Mouse (Mus musculus): ENCODE measurements around the gene Ccr7.

Gene Ccr7

DNA sequence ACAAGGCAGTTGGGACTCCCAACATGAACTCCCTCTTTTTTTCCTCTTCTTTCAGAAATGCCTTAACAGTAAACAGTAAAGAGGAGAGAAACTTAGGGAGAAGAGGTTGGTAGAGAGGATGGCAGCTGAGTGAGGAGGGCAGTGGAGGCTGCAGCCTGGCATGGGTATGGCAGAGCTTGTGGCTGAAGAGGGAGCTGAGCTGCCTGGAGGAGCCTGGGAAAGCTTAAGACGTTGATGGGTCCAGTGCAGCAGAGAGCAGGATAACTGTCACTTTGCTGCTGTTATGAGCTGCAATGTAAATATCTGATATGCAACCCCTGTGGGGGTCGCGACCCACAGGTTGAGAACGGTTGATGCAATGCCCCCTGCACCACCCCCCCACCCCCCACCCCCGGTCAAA is 42.2 kb downstream of the Ccr7 start:
- no peak for DNase-seq

DNA sequence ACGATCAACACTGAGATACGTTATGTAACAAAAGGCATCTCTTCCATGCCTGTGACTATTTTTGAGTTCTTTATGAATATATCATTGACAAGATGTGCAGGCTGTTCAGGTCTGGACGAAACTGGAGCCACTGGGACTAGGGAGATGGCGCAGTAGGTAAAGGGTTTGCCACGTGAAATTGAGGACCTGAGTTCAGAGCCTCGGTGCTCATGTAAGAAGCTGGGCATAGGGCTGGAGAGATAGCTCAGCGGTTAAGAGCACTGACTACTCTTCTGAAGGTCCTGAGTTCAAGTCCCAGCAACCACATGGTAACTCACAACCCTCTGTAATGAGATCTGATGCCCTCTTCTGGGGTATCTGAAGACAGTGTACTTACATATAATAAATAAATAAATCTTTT is 43.2 kb downstream of the Ccr7 start:
- no peak for DNase-seq

DNA sequence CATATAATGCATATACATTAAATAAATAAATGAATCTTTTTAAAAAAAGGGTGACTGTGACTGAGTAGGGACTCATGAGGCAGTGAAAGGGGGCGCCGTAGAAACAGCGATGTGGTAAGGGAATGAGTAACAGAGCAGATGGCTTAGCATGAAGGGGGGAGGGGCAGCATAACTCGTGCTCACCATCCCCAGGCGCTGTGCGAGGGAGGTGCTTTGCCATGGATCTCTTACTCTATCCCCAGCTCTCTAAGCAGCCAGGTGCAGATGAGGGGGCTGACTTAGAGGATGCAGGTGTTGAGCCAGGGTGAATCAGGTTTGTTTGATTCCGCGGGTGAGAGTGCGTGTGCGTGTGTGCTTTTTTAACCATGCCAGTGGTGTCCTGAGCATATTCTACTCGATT is 43.7 kb downstream of the Ccr7 start:
- DNase-seq: no peak

DNA sequence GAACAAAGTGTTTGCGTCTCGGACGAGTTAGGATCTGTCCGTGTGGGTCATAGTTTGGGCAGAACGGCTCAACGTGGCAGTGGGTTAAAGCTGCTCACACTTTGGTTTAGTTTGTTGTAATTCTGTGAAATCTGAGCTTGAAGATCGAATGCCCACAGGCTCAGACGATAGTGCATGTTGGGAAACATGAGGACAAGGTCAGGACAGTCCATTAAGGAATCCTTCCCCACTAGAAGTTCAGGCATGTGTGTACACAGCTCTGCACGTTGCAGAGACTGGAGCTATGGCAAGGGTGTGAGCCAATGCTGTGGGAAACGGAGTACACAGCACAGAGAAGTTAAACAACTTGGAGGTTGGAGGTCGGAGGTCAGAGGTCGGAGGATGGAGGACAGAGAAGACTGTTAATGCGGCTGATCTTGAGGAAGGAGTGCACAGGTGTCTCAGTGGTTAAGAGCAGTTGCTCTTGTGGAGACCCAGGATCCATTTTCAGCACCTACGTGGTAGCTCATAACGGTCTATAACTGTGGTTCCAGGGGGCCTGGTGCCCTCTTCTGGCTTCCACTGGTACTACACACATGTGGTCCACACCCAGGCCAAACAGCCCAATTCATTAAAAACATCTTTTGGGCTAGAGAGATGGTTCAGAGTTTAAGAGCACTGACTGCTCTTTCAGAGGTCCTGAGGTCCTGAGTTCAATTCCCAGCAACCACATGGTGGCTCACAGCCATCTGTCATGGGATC is 44.3 kb downstream of the Ccr7 start:
- DNase-seq: no peak

DNA sequence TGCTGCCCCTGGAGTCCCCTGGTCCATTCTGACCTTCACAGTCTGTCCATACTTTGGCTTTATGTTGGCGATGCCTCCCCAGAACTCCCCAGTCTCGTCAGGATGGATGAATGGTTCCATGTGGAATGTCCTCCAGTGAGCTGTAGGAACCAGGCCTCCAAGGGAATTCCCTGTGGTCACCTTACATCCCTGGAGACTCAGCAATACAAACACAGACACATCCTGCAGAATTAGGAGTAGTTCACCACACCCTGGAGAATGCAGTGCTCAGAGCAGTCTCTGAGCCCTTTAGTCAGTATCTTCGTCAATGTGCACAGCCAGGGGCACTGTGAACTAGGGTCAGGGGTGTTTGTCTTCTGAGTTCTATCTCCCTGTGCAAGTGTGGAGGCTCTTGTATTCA is 46.6 kb downstream of the Ccr7 start:
- no peak for DNase-seq

DNA sequence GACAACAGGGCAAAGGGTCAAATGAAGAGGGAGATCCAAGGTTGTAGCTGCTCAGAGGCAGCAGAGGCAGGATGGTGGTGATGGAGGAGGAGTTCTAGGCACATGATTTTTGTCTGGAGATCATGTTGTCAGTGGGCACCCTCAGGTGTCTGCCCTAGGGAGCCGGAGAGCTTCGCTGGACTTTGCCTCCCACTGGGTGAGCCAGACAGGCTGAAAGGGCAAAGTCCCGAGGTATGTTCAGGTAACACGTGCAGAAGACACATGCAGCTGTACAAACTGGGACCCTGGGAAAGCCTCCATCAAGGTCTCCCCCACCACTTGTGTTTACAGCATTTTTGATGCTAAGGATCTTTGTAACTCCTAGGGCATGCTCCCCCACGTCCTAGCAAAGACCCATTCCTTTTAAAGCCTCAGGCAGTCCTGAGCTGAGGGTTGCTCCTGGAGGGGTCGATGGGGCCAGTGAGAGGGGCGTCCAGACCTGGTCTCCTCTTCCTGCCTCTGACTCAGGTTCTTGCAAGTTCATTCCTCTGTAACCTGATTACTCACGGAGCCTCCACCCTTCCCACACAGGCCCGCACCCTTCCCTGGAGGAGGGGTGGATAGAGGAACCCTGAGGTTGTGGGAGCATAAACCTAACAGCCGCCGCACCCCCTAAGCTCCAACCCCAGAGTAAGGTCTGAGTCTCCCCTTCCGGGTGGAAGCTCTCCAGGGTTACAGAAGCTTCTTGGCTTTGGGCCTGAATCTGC is 48.7 kb downstream of the Ccr7 start:
- DNase-seq: no peak

DNA sequence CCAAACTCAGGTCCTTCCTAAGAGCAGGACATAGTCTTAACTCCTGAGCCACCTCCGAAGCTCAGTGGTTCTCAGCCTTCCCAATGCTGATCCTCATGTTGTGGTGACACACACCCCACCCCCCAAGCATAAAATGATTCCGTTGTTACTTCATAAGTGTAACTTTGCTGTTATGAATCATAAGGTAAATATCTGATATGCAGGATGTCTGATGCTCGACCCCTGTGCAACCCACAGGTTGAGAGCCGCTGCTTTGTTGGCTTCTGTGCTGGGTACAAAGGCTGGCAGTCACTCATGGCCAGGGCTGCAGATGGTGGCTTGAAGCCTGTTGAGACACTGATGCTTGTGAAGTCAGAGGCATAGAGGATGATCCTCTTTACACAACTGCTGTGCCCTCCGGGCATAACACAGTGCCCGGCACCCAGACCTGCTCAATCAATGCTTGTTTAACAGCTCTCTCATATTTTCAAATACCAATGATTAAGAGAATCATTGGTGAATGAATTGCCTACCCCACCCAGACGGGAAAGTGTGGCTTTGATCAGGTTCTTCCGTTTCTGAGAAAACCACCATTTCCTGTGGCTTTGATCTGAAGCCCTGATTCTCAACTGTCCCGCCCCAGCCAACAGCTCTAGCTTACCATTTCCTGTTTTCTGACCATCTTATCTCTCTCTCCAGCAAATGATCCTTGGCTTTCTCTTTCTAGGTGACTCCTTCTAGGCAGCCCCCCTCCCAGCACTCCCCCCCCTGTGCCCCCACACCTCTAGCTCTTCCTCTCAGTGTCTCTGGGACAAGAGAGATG is 50.1 kb downstream of the Ccr7 start:
- DNase-seq: no peak

DNA sequence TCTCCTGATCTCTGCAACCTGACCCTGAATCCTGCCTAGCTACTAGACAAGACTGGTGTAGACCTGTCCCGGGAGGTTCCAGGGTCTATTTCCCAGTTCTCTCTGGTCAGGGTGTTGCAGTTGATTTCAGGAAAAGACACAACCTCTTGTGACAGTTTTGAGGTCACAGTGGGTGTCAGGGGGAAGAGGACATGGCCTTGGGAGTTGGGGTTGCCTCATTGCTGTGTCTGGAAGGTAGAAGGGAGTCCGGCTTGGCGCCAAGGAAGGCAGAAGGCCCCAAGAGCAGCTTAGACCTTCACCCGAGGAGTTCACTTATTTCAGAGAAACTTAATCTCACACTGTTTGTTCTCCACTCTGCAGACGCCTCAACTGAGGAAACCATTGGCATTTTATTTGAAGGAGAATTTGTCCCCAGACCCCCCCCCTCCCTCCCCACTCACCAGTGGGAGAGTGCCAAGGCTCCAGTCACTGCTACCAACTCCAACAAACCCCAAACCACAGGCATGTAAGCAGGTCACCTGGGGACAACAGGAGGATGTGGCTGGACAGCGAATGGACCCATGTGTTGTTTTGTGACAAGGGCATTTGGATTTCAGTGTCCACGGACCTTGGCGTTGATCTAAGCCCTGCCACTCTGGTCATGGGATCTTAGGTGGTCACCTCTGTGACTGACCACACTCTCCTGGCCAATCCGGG is 52.2 kb downstream of the Ccr7 start:
- DNase-seq: no peak

DNA sequence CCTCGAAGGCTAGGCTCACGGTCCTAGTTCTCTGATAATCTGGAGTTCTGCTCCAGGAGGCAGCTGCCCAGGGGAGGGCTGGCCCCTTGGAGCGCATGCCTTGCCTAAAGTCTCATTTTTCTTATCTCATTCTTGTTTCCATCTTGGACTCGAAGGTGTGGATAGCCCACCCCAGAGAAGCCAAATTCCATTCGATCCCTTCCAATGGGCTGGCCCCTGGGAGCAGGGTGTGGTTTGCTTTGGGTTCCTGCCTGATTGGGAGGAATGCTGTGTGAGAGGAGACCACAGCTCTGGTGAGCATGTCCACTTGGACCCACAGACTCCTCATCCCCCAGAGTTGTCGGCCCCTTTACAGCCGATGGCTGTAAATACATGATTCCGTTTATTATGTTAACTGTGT is 53.2 kb downstream of the Ccr7 start:
- DNase-seq: no peak

DNA sequence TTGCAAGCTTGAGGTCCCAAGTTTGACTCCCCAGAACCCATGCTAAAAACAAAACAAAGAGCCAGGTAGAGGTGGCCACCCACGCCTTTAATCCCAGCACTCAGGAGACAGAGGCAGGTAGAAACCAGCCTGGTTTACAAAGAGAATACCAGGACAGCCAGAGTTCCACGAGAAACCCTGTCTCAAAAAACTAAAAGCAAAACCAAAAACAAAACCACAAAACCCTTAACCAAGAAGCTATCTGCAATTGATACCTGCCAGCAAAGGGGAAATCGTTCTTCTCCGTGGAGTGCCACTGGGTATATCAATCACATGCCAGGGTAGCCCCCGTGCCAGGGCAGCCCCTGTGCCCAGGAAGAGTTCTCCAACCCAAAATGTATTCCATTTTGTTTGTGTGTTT is 54.7 kb downstream of the Ccr7 start:
- no peak for DNase-seq

DNA sequence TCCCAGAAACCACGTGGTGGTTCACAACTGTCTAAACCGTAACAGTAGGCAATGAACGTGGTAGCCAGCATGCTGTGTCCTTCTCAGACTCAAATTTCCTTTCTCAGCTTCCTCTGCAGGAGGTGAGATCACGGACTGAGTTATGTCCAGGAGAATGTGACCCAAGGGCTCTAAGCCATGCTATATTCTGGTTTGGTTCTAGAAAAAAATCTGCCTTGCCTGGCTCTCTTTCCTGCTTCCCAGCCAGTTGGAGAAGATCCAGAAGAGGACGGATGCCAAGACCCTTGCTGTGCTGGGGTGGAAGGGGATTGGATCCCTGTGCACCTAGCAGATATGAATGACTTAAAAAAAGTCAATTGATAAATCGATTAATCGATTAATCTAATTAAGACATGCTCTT is 55.4 kb downstream of the Ccr7 start:
- no peak for DNase-seq

DNA sequence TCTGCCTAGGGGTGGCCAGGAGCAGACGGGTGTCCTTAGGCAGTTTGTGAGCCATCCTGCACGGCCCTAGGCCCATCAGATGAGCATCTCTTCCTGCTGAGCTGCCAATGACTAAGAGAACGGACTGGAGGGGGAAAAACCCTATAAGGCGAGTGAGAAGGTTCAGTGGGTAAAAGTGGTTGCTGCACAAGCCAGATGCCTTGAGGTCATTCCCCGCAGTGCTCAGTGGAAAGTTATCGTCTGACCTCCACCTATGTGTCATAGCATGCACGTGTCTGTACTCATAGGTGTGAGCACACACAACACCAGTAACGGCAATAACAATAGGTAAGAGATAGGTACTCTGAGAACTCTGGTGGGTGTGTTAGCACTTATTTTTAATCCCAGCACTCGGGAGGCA is 56.0 kb downstream of the Ccr7 start:
- no peak for DNase-seq

DNA sequence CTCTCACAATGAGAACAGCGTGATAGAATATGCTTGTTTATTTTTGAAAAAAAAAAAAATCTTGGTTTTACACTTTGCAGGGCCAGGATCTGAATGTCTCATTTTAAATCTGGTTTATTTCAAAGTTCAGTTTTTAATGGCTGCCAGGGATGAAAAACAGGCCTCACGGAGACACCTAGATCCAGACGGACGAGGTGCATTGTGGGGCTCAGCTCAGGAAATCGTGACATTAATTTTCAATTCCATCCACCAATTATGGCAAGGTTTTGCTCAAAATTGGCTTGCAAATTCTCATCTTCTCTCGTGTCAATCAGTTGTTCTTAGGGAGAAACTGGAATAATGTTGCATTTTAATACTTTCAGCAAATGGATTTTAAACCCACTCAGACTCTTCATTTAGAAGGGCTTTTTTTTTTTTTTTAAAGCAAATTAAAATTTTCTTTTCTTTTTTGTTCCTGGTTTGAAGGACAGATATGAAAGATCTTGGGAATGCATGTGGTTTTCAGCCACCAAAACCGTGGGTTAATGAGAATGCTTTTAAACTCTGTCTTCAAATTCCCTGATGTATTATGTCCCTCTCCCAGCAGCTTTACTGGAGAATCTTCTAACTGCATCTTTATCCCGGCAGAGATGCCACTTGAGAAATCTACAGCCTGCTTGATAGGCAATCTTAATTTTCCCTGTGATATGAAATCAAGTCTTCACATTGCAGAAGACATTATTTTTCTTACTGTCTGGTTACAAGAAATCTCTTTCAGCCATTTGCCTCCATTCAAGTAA is 57.7 kb downstream of the Ccr7 start:
- no peak for DNase-seq

DNA sequence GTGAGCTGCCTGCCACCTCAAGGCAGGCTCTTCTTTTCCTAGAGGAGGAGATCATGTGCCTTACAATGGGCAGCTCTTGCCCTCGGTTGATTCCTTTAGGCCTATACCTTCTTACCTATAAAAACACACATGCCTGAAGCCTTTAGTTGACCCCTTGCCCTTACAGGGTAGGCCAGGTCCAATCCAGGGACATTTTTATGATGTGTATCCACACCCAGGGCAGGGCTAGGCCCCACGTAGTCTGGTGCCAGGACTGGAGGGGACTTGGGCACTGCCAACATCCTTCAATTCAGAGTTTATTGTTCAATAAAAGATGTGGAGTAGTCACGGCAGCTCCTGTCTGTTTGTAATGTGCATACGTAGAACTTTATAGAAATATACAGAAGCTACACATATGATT is 58.5 kb downstream of the Ccr7 start:
- no peak for DNase-seq

DNA sequence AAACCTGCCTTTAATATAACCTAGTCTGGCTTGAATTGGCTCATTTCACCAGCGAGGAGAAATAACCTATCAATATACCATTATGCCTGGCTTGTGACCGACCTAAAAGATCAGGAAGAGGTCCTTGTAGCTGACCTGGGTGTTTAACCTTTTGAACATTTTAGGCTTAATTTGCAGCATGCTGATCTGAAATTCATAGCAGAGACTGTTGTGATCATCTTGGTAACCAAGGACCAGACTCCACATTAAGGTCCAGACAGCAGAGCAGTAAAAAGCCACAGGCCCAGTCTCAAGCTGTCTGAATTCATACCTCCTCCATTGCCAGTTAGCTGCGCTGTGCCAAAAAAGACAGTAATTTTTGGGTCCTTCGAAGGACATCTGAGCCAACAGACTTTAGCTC is 59.1 kb downstream of the Ccr7 start:
- no peak for DNase-seq

DNA sequence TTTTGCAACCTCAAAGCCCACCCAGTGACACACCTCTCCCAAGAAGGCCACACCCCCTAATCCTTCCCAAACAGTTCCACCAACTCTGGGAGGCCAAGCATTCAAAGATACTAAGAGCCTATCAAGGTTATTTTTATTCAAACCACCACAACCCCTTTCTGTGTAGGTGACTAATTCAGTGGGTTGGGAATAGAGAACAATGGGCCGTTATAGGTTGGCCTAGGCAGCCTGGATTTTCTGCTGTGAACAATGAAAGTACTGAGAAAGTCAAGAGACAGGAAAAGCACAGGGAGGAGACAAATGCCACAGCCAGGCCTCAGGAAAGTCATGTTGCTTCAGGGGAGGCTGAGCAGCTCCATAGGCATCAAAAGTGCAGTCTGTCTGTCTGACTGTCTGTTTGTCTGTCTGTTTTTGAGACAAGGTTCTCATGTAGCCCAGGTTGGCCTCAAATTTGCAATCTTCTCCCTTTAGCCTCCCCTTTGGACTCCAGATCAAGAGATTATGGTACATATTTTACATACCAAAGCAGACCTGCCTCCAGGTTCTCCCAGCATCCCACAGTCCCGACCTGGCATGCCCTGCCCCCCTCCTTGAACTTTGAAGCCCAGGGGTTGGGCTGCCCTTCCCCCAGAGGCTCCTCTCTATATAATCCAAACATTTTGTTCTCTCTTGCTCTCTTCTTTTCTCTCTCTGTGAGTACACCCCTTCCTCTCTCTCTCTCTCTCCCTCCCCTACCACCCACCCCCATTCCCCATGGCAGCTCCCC is 59.8 kb downstream of the Ccr7 start:
- no peak for DNase-seq
